Mouse (Mus musculus): ENCODE results near the gene Ccdc187.

Ccdc187 gene

GRCm38 (mm10) chr2:26280594-26280993 lies 13.8 kb downstream of the Ccdc187 start:
- no peak for DNase-seq (ENCODE audit: low spot score)

DNA sequence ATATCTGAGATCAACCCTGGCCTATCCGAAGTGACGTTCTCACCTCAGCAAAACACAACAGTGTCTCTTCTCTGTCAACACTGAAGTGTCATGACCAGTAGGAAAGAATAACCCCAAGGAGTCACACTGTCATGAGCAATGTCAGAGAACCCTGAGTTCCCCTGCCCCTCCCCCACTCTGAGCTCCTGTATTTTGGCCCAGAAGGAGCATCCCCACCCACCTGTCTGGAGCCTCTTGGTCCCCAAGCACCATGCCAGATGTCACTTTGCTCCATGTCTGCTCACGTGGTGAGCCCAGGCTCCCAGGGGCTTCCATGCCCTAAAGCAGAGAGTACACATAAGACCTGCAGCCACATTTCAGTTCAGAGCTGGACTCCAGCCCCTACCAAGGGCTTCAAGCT lies 14.6 kb downstream of the Ccdc187 start:
- no peak for DNase-seq (ENCODE audit: low spot score)

DNA sequence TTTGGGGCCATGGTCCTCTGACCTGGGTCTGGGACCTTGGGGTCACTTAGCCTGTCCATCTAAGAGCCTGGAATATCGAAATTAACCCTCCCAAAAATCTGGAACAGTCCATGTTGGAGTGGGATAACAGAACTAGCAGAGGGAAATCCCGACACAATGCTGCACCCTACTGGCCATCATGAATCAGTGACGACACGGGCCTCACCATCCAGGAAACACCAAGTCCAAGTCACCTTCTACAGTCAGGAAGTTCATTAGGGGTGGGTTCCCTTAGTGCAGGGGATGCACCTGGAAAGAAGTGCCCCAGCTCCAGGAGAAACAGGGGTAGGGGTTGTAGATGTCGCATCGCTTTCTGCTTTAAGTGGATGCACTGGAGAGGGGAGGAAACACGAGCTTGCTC lies 20.7 kb downstream of the Ccdc187 start:
- DNase-seq (ENCODE audit: low spot score) = peak; percentile 86

DNA sequence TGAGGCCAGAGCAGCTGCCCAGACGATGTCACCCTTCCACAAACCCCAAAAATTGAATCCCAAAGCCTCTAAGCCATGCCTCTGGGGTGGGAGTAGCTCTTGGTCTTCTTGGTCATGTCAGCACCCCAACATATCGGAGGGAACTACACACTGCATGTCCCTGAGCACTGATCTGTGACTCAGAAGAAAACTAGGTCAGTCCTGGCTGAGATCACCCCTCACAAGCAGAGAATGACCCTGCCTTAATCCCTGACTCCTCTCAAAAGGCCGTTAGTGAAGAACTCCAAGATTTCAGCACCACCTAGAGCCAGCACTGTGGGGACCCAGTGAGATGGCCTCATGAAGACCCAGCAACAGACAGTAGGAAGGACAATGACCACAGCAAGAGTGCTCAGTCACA lies 26.1 kb downstream of the Ccdc187 start:
- DNase-seq (ENCODE audit: low spot score) = no peak

GRCm38 (mm10) chr2:26266066-26266742 lies 28.2 kb downstream of the Ccdc187 start:
- no peak for DNase-seq (ENCODE audit: low spot score)

DNA sequence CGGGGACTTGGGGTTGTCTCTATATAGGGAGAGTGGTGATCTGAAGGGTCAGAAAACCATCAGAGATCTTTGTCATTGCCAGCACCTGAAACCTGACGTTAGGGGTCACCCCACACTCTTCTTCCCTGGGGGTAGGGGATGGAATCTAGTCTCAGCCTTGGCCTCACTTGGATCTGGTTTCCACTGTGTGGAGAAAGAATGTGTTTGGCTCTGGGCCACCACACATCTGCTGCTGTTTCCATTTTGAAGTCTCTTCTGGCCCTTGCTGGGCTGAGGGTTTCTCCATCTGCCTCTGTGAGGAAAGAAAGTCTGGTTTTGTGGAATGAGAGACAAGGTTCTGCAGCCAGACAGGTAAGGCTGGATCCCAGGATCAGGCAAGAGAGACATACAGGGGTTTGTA lies 29.3 kb downstream of the Ccdc187 start:
- DNase-seq (ENCODE audit: low spot score) = no peak

GRCm38 (mm10) chr2:26264646-26265045 lies 29.7 kb downstream of the Ccdc187 start:
- DNase-seq (ENCODE audit: low spot score) = no peak

DNA sequence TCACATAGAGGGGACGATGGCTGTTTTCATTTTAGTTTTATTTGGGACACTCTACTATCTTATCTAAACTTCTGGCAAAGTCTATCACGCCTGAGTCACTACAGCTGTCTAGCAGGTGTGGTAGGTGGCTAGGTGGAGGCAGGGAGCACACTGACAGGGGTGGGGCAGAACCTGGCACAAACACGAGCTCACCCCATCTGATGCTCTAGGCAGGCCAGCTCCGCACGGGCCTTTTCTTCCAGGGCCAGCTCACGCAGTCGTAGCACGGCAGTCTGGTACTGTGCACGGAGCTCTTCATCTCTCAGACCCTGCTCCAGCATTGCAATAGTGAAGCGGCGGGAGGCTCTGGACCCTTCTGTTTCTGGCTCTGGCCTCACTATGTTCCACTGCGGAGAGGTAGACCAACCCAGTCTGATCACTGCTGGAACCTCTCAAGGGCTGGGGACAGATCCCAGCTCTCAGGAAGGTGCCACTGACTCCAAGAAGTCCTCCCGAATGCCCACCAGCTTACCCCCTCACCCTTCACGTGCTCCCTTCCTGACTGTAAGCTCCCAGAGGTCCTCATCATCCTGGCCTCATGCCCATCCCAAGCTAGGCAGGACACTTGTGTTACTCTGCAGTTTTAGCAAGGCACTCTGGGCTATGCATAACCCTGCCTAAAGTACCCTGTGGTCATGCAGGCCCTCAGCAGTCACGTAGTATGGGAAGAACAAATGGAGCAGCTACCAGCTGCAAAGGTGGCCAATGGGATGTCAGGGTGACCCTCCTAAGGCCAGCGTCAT lies 36.9 kb downstream of the Ccdc187 start:
- no peak for DNase-seq (ENCODE audit: low spot score)

GRCm38 (mm10) chr2:26254816-26255215 lies 39.5 kb downstream of the Ccdc187 start:
- DNase-seq (ENCODE audit: low spot score) = no peak

DNA sequence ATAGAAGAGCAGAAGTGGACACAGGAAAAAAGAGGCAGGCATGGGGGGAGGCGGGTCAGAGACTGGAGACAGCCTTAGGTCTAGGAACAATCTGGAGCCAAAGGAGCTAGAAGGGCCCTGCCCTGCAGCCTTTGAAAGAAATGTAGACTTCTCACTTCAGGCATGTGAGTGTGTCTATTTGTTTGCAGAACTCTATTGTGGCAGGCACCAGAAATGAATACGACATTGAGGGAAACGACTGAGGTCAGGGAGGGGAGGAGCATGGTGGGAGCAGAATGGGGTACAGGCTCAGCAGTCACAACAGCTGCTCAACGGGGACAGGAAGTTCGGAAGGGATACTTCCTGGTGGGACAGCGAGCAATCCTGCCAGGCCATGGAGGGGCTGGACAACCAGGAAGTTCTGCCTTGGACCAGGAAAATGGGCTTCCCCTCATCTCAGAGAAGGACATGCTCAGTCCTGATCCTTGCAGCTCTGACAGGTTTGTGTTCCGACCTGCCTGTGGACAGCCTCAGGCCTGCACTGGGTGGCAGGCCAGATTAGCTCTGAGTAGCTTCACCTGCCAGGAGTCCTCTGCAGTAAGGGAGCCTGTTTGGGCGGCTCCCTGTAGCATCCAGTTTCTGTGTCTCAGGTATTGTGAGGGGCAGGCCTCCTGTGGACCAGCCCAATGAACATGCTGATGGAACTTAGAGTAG lies 41.7 kb downstream of the Ccdc187 start:
- no peak for DNase-seq (ENCODE audit: low spot score)

- DNase-seq (ENCODE audit: low spot score) = no peak
These were observed 46.8 kb downstream of the Ccdc187 start for GRCm38 (mm10) chr2:26247531-26247930.

DNA sequence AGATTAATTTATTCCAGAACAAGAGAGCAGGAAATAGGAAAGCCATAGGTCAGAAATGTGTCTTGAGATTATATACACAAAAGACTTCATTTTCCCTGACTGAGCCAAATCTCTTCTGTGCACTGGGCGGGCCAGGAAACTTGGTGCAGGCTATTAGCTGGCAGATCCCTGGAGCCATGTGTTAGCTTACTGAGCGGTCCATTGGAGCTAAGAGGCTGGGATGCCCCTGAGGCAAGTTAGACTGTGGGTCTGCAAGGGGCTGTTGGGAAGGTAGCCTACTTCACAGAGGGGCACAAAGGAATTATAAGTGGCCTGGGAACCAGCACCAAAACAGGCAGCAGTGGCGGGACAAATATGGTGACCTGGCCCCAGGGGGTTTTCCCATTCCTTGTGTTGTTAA lies 53.5 kb downstream of the Ccdc187 start:
- no peak for DNase-seq (ENCODE audit: low spot score)

GRCm38 (mm10) chr2:26240330-26240729 lies 54.0 kb downstream of the Ccdc187 start:
- no peak for DNase-seq (ENCODE audit: low spot score)

- peak; percentile 95 for DNase-seq (ENCODE audit: low spot score)
These were observed 57.0 kb downstream of the Ccdc187 start, which contains the start of gene Qsox2 for GRCm38 (mm10) chr2:26237290-26237782. Gene Qsox2 (minus strand): TSS chr2:26237525.

- peak; percentile 38 for DNase-seq (ENCODE audit: low spot score)
These were observed 57.6 kb downstream of the Ccdc187 start for GRCm38 (mm10) chr2:26236681-26237289.

- DNase-seq (ENCODE audit: low spot score) = no peak
These were observed 59.6 kb downstream of the Ccdc187 start for GRCm38 (mm10) chr2:26234771-26235170.

DNA sequence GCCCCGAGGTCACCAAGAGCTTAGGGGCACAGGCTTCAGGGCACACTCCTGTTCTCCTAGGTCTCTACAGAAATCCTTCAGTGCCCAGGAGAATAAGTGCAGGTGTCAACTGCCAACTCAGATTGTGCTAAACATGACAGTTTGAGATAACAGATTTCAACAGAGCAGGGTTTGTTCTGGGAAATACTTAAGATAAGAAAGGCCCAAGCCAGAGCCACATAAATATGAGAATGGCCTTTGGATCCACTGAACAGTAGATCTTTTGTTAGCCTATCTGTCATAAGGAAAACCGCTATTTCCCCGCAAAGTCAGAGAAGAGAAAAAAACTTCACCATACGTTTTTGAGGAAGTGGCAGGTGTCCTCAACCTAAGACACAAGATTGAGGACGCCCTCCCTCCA lies 60.1 kb downstream of the Ccdc187 start:
- no peak for DNase-seq (ENCODE audit: low spot score)

- no peak for DNase-seq (ENCODE audit: low spot score)
These were observed 63.0 kb downstream of the Ccdc187 start for GRCm38 (mm10) chr2:26231366-26231765.

DNA sequence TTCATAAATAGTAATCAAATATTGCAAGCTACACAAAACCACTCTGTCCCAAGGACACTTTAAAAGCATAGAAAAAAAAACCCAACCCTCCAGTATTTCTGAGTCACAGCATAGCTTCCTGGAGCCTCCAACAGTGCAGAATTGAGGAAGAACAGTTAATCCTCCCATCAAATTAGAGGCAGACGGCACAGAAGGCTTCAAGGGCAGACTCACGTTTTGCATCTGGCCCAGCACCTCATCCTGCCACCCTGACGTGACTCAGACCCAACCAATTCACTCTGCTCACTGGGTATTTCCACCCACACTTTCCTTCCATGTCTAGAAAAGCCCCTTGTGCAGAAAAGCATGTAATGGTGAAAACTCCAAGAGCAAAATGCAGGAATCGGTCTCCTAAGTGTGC lies 64.1 kb downstream of the Ccdc187 start:
- DNase-seq (ENCODE audit: low spot score) = no peak

GRCm38 (mm10) chr2:26227788-26228187 lies 66.6 kb downstream of the Ccdc187 start:
- peak; percentile 88 for DNase-seq (ENCODE audit: low spot score)

DNA sequence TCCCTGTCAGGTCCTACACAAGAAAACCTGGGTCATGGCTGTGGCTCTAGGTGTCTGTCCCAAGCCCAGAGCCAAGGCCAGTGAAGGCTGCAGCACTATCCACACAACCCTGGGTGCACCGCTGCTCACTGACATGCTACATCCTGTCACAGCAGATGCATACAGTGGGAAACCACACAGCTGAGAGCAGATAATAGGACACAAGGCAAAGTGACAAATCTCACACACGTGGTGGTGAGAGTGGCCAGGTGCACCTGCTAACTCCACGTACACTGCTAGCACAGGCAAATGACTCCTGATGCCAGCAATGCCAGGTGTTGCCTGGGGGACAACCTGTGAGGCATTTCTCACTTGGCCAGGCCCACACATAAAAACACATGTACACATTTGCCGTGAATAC lies 69.1 kb downstream of the Ccdc187 start:
- DNase-seq (ENCODE audit: low spot score) = no peak

DNA sequence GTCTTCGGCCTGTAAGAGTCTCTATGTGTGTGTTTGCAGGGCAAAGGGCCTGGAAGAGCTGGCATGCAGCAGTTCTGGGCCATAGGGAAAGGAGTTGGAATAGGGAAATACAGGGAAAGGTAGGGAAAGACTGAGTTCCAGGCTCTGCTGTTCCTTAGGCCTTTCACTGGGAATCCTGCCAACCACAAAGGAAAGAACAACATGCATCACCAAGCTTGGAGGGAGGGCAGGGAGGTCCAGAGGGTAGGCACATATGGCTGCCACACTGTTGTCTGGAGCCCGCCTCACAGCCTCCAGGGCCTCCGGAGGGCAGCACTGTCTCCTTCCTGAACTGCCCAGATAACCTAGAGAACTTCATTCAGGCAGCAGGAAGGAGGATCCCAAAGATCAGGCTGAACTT lies 70.4 kb downstream of the Ccdc187 start:
- DNase-seq (ENCODE audit: low spot score) = no peak

All from embryo, embryonic 10 days (tissue).